Mouse (Mus musculus): ENCODE results near the gene Taar9. TPM values are rescaled to one million over a fixed set of nuclear protein-coding genes. Genes with fewer than 3 reads are reported as not detected.
"Not testable (repeated sequence)": the region's sequence is repeated elsewhere in the genome, so short reads cannot be mapped to it uniquely, and the experiment has no call there.

Taar9 gene
- polyA plus RNA-seq, 1 experiment from 2014 or later, result not detected

- 88% methylated on average over 2 of the region's 2 CpGs for WGBS
- H3K27ac ChIP-seq (ENCODE audit: low read depth, low read length), result no peak overlapping the region
- no peaks in the 10 kb centered on the region for H3K9me3 ChIP-seq (replicated peaks; ENCODE audit: control insufficient read depth, low read length)
- H3K36me3 ChIP-seq (ENCODE audit: control insufficient read depth, insufficient read depth, low read length), result no peaks in the 10 kb centered on the region
- no peak overlapping the region for H3K4me3 ChIP-seq (ENCODE audit: low read depth, low read length)
- DNase-seq (ENCODE audit: low spot score) (no peak), ATAC-seq (no peak)
- no peaks in the 10 kb centered on the region for H3K27me3 ChIP-seq (replicated peaks; ENCODE audit: control insufficient read depth, insufficient read depth, low read length)
- no peak overlapping the region for H3K9ac ChIP-seq (ENCODE audit: low read length)
- H3K4me1 ChIP-seq (ENCODE audit: control insufficient read depth, insufficient read depth, low read length), result no peaks in the 10 kb centered on the region
- no peak overlapping the region for H3K4me2 ChIP-seq (ENCODE audit: low read length)
These were observed 22.2 kb downstream of the Taar9 start for GRCm38 (mm10) chr10:24087168-24087567.

GRCm38 (mm10) chr10:24086555-24086954, 22.8 kb downstream of the Taar9 start:
- Histone ChIP-seq H3K27me3 (replicated peaks; ENCODE audit: control insufficient read depth, insufficient read depth, low read length) (no peaks in the 10 kb centered on the region), H3K27ac (ENCODE audit: low read depth, low read length) (no peak overlapping the region), H3K9ac (ENCODE audit: low read length) (no peak overlapping the region), H3K9me3 (replicated peaks; ENCODE audit: control insufficient read depth, low read length) (no peaks in the 10 kb centered on the region), H3K4me3 (ENCODE audit: low read depth, low read length) (no peak overlapping the region), H3K36me3 (ENCODE audit: control insufficient read depth, insufficient read depth, low read length) (no peaks in the 10 kb centered on the region), H3K4me1 (ENCODE audit: control insufficient read depth, insufficient read depth, low read length) (no peaks in the 10 kb centered on the region), H3K4me2 (ENCODE audit: low read length) (no peak overlapping the region)
- ATAC-seq (no peak), DNase-seq (ENCODE audit: low spot score) (no peak)
- WGBS, result 90% methylated on average over 5 of the region's 5 CpGs

- H3K4me3 ChIP-seq (ENCODE audit: low read depth, low read length), result no peak overlapping the region
- H3K9me3 ChIP-seq (replicated peaks; ENCODE audit: control insufficient read depth, low read length), result no peaks in the 10 kb centered on the region
- no peak for ATAC-seq
- 26% methylated on average over 5 of the region's 5 CpGs for WGBS
- H3K27me3 ChIP-seq (replicated peaks; ENCODE audit: control insufficient read depth, insufficient read depth, low read length), result no peaks in the 10 kb centered on the region
- no peak for DNase-seq (ENCODE audit: low spot score)
- H3K9ac ChIP-seq (ENCODE audit: low read length), result no peak overlapping the region
- H3K27ac ChIP-seq (ENCODE audit: low read depth, low read length), result no peak overlapping the region
- H3K4me2 ChIP-seq (ENCODE audit: low read length), result no peak overlapping the region
- H3K36me3 ChIP-seq (ENCODE audit: control insufficient read depth, insufficient read depth, low read length), result no peaks in the 10 kb centered on the region
- H3K4me1 ChIP-seq (ENCODE audit: control insufficient read depth, insufficient read depth, low read length), result no peaks in the 10 kb centered on the region
These were observed 23.4 kb downstream of the Taar9 start for GRCm38 (mm10) chr10:24085936-24086335.

- H3K27me3 ChIP-seq (replicated peaks; ENCODE audit: control insufficient read depth, insufficient read depth, low read length), result no peaks in the 10 kb centered on the region
- 45% methylated on average over 3 of the region's 3 CpGs for WGBS
- no peak overlapping the region for H3K4me2 ChIP-seq (ENCODE audit: low read length)
- peak; percentile 61 for DNase-seq (ENCODE audit: low spot score)
- no peak overlapping the region for H3K4me3 ChIP-seq (ENCODE audit: low read depth, low read length)
- no peaks in the 10 kb centered on the region for H3K36me3 ChIP-seq (ENCODE audit: control insufficient read depth, insufficient read depth, low read length)
- H3K9ac ChIP-seq (ENCODE audit: low read length), result no peak overlapping the region
- H3K4me1 ChIP-seq (ENCODE audit: control insufficient read depth, insufficient read depth, low read length), result no peaks in the 10 kb centered on the region
- H3K9me3 ChIP-seq (replicated peaks; ENCODE audit: control insufficient read depth, low read length), result no peaks in the 10 kb centered on the region
- ATAC-seq, result no peak
- no peak overlapping the region for H3K27ac ChIP-seq (ENCODE audit: low read depth, low read length)
These were observed 29.2 kb downstream of the Taar9 start for GRCm38 (mm10) chr10:24080166-24080565.

- not testable (repeated sequence) for ATAC-seq; H3K9me3 ChIP-seq (replicated peaks; ENCODE audit: control insufficient read depth, low read length); H3K4me3 ChIP-seq (ENCODE audit: low read depth, low read length); H3K27me3 ChIP-seq (replicated peaks; ENCODE audit: control insufficient read depth, insufficient read depth, low read length); H3K27ac ChIP-seq (ENCODE audit: low read depth, low read length); H3K4me2 ChIP-seq (ENCODE audit: low read length); H3K36me3 ChIP-seq (ENCODE audit: control insufficient read depth, insufficient read depth, low read length); DNase-seq (ENCODE audit: low spot score); H3K9ac ChIP-seq (ENCODE audit: low read length); H3K4me1 ChIP-seq (ENCODE audit: control insufficient read depth, insufficient read depth, low read length)
- 82% methylated on average over 2 of the region's 4 CpGs for WGBS
These were observed 33.1 kb downstream of the Taar9 start, which contains the start of gene Taar8a for GRCm38 (mm10) chr10:24076200-24076599. Gene Taar8a (plus strand): TSS chr10:24076500.

GRCm38 (mm10) chr10:24074751-24075150, 34.6 kb downstream of the Taar9 start:
- not testable (repeated sequence) for H3K4me3 ChIP-seq (ENCODE audit: low read depth, low read length); H3K36me3 ChIP-seq (ENCODE audit: control insufficient read depth, insufficient read depth, low read length); H3K9ac ChIP-seq (ENCODE audit: low read length); DNase-seq (ENCODE audit: low spot score); H3K9me3 ChIP-seq (replicated peaks; ENCODE audit: control insufficient read depth, low read length); H3K27me3 ChIP-seq (replicated peaks; ENCODE audit: control insufficient read depth, insufficient read depth, low read length); H3K4me1 ChIP-seq (ENCODE audit: control insufficient read depth, insufficient read depth, low read length); ATAC-seq; H3K4me2 ChIP-seq (ENCODE audit: low read length); H3K27ac ChIP-seq (ENCODE audit: low read depth, low read length)
- 56% methylated on average over 2 of the region's 2 CpGs for WGBS

GRCm38 (mm10) chr10:24058986-24059385, 50.3 kb downstream of the Taar9 start:
- ATAC-seq (no peak), DNase-seq (ENCODE audit: low spot score) (no peak)
- no peaks in the 10 kb centered on the region for H3K27me3 ChIP-seq (replicated peaks; ENCODE audit: control insufficient read depth, insufficient read depth, low read length)
- H3K9ac ChIP-seq (ENCODE audit: low read length), result no peak overlapping the region
- H3K4me2 ChIP-seq (ENCODE audit: low read length), result no peak overlapping the region
- H3K27ac ChIP-seq (ENCODE audit: low read depth, low read length), result no peak overlapping the region
- H3K36me3 ChIP-seq (ENCODE audit: control insufficient read depth, insufficient read depth, low read length), result no peaks in the 10 kb centered on the region
- no peaks in the 10 kb centered on the region for H3K4me1 ChIP-seq (ENCODE audit: control insufficient read depth, insufficient read depth, low read length)
- no peak overlapping the region for H3K4me3 ChIP-seq (ENCODE audit: low read depth, low read length)
- WGBS, result 80% methylated on average over 3 of the region's 3 CpGs
- H3K9me3 ChIP-seq (replicated peaks; ENCODE audit: control insufficient read depth, low read length), result no peaks in the 10 kb centered on the region

Other genes with a start within 250 kb of the Taar9 start
- 0.23 and 0.54 TPM in 2 replicates for gene Vnn1, start 214.8 kb downstream of the Taar9 start, polyA plus RNA-seq (2014; fragmentation: Nextera tagmentation; extraction: Ambion mirVana)
- gene Taar1, start 189.2 kb downstream of the Taar9 start, polyA plus RNA-seq (2014; fragmentation: Nextera tagmentation; extraction: Ambion mirVana), result not detected in 2 replicates
- gene Taar2, start 171.0 kb downstream of the Taar9 start, polyA plus RNA-seq (2014; fragmentation: Nextera tagmentation; extraction: Ambion mirVana), result not detected in 2 replicates
- not detected in 2 replicates for gene Taar3, start 160.0 kb downstream of the Taar9 start, polyA plus RNA-seq (2014; fragmentation: Nextera tagmentation; extraction: Ambion mirVana)
- gene Taar4, start 149.0 kb downstream of the Taar9 start, polyA plus RNA-seq (2014; fragmentation: Nextera tagmentation; extraction: Ambion mirVana), result 0.28 TPM in 1 of 2 replicates, not detected in the other
- gene Taar5, start 138.8 kb downstream of the Taar9 start, polyA plus RNA-seq (2014; fragmentation: Nextera tagmentation; extraction: Ambion mirVana), result not detected in 2 replicates
- gene Taar6, start 123.9 kb downstream of the Taar9 start, polyA plus RNA-seq (2014; fragmentation: Nextera tagmentation; extraction: Ambion mirVana), result not detected in 2 replicates
- not detected in 2 replicates for gene Taar7a, start 116.1 kb downstream of the Taar9 start, polyA plus RNA-seq (2014; fragmentation: Nextera tagmentation; extraction: Ambion mirVana)
- gene Taar7b, start 109.6 kb downstream of the Taar9 start, polyA plus RNA-seq (2014; fragmentation: Nextera tagmentation; extraction: Ambion mirVana), result not detected in 2 replicates
- not detected in 2 replicates for gene Taar7d, start 82.3 kb downstream of the Taar9 start, polyA plus RNA-seq (2014; fragmentation: Nextera tagmentation; extraction: Ambion mirVana)
- gene Taar7e, start 71.9 kb downstream of the Taar9 start, polyA plus RNA-seq (2014; fragmentation: Nextera tagmentation; extraction: Ambion mirVana), result not detected in 2 replicates
- not detected in 2 replicates for gene Taar7f, start 60.0 kb downstream of the Taar9 start, polyA plus RNA-seq (2014; fragmentation: Nextera tagmentation; extraction: Ambion mirVana)
- gene Taar8a, start 33.0 kb downstream of the Taar9 start, polyA plus RNA-seq (2014; fragmentation: Nextera tagmentation; extraction: Ambion mirVana), result not detected in 2 replicates
- gene Taar8b, start 17.2 kb downstream of the Taar9 start, polyA plus RNA-seq (2014; fragmentation: Nextera tagmentation; extraction: Ambion mirVana), result not detected in 2 replicates
- not detected in 2 replicates for gene Taar8c, start 7.6 kb downstream of the Taar9 start, polyA plus RNA-seq (2014; fragmentation: Nextera tagmentation; extraction: Ambion mirVana)
- 275 and 313 TPM in 2 replicates for gene Stx7, start 39.8 kb upstream of the Taar9 start, polyA plus RNA-seq (2014; fragmentation: Nextera tagmentation; extraction: Ambion mirVana)
- gene Moxd1, start 114.0 kb upstream of the Taar9 start, polyA plus RNA-seq (2014; fragmentation: Nextera tagmentation; extraction: Ambion mirVana), result 1.7 and 2.1 TPM in 2 replicates

Data from forebrain, embryonic 14.5 days (tissue).